Mouse (Mus musculus): ENCODE measurements at regions not wholly inside any gene's neighbourhood (a gene's known extent, or its start where the extent isn't known, plus 50 kb on each side); places are given as distances from the start of the nearest gene placed in this dataset.
A peak's percentile ranks its signal among the peaks of the same experiment; 100 is the strongest.
"Not testable (repeated sequence)": the region's sequence is repeated elsewhere in the genome, so short reads cannot be mapped to it uniquely, and the experiment has no call there.

DNA sequence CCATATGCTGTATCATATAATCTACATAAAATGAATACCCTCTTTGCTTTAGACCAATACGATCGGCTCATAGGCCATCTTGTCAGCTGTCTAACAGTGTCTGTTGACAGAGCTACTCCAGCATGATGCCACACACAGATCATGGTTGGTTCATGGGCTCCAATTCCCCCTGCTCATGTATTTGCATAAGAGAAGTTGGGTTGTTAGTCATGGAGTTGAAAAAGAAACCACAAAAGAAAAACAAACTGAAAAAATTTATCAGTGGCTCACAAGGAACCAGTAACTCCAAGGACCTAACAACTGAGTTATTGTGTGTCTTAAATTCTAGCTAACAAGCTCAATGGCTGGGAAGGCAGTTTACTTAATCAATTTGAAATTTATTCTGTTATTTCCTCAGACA, 176.1 kb upstream of the Arhgap18 start:
- no peak for DNase-seq (ENCODE audit: low spot score)

DNA sequence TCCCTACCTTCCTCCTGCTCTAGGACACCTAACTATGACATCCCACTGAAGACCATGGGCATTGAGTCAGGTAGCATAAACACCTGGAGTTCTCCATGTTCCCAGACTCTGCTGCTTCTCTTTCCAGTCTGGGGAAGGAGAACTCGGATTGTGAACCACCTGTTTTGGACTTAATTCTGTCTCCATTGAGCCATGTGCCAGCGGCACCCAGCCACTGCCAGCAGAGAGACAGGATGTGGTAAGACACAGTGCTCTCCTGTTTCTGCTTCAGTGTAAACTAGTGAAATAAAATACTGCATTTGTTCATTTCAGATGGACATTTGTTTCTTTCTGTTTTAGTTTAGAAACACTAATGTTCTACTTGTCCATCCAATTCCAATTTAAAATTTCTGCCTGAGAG, 168.1 kb upstream of the Arhgap18 start:
- no peak for DNase-seq (ENCODE audit: low spot score)

DNA sequence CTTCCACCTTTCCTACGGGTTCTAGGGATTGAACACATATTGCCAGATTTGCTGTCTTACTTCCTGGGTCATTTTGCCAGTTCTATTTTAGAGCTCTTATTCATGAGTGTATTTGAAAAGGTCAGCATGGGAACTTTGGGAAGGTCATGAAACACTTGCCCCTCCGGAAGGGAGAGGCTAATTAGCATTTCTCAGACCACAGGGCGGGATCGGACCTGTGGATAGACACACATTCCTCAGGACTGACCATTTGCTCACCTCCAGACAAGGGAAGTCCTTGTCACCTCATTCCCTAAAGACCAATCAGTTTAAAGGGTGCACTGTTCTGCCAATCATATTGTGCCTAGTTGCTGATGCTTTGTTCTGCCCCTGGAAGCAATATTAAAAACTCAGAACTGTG, 146.1 kb upstream of the Arhgap18 start:
- not testable (repeated sequence) for DNase-seq (ENCODE audit: low spot score)

DNA sequence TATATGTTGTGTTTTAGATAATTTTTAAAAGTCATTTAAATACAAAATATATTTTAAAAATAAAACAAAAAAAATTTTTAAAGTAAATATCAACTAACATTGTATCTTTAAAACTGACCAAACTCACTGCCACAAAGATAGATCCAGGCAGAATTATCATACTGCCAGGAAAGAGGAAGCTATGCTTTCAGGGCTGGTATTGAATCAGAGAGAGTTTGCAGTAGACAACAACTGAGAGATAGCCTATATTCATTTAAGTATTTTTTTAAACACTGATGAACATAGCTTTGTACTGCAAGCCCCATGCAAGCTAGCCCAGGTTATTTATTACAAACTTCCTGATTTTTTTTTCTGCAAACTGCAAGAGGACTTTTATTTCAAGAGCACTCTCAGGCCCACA, 142.0 kb upstream of the Arhgap18 start:
- no peak for DNase-seq (ENCODE audit: low spot score)

DNA sequence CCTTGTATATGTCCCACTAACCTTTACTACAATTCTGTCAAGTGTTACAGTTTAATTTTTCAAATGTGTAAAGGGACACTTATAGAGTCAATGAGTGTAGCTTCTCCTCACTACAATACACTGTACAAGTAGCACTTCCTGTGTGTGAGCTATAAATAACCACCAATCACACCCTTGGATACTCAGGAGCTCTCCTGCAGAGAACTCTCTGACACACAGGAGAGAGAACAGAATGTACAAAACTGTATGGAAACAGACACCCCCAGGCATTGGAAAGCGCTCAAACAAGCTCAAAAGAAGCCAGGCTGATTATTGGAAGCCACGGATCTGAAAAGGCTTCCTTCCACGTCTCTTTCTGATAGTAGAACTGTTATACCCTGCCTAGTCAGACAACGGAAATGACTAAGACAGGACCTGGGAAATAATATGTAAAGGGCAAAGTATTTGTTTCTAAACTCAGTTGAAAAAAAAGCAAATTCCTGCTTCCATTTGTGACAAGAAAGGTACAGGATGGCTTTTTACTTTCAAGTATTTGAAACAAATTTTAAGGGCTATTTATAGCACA, 122.9 kb upstream of the Arhgap18 start:
- DNase-seq (ENCODE audit: low spot score): no peak

DNA sequence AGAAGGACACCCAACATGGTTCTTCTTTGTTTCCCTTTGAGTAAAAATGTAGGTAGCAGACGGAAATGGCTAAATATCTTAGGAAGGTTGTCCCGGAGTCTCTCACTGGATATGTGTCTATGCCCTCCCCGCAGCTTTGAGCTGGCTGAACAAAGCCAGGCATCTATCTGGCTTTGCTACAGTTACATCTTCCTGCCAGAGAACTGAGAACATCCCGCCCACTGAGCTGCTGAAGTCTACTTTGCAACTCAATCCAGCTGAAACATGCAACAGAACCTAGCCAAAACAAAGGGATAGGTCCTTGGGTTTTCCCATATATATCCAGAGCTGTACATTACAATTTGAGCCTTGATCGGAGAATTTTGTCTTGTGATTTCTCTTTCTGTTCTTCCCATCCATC, 121.0 kb upstream of the Arhgap18 start:
- DNase-seq (ENCODE audit: low spot score): no peak

DNA sequence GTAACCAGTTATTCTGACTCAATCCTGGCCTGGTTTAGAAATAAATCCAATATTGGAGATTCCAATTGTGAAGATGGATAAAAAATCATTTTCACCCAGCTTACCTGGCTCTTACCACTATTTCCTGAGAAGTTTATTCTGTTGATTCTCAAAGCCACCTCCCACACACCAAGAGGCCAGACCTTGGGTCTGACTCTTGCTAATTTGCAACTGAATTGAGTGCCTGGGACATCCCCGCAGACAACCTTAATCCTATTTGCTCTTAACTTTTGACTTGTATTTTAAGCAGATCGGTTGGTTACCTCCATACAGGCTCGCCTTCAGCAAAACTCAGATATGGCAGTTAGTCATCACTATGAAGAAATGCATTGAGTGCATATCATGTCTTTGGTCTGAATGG, 115.8 kb upstream of the Arhgap18 start:
- DNase-seq (ENCODE audit: low spot score): no peak

DNA sequence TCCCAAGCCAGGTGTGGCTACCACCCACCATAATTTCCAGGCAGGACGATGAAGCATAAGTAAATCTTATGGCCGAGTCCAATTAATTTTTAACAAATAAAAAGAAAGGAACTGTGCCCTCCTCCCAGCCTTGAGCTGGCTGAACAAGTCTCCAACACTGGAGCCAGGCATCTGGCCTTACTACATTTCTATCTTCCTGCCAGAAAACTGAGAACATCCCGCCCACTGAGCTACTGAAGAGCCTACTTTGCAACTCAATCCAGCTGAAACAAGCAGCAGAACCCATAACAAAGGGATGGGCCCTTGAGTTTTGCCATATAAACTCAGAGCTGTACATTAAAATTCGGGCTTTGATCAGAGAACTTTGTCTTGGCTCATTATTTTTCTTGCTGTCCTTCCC, 115.2 kb upstream of the Arhgap18 start:
- DNase-seq (ENCODE audit: low spot score): no peak

DNA sequence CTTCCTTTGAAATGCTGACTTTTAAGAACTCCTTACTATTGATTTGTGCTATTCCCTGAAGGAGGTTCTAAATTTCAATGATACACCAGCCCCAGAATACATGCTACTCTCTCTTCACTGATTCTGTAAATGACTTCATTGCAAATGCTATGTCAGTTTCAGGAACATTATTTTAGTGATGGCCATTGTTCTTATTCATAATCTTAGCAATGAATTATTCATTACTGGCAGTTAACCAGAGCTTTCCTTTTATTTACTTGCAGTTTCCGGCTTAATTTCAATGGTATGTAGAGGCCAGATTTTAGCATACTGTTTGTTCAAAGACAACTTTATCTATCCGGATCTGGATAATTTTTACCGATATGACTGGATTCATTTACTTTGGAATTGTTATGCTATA, 114.1 kb upstream of the Arhgap18 start:
- DNase-seq (ENCODE audit: low spot score): no peak

DNA sequence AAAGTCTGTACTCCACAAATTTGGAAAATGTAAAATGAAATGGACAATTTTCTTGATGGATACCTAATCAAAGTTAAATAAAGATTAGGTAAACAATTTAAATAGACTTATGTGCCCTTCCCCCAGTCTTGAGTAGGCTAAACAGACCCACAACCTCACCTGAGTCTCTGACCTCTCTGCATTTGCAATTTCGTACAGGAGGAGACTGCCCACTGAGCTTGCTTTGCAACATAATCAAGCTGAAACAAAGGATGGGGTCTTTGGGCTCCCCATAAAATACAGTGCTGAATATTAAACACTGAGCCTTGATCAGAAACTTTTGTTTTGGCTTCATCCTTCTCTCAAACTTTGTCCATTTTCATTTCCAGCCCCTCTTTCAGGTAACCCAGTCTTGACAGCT, 100.1 kb upstream of the Arhgap18 start:
- no peak for DNase-seq (ENCODE audit: low spot score)

DNA sequence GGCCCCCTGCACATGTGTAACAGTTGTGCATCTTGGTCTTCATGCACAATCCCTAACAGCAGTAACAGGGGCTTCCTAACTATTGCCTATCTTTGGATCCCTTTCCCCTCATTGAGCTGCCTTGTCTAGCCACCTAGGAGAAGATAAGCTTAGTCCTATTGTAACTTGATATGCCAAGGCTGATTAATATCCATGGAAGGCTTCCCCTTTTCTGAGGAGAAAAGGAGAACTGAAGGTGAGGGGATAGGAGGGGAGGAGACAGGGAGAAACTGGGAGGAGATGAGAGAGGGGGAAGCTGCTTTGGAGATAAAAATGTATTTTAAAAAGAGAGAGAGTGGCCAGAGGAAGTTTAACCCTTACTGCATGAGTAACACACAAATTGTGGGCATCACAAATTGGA, 89.0 kb upstream of the Arhgap18 start:
- no peak for DNase-seq (ENCODE audit: low spot score)

DNA sequence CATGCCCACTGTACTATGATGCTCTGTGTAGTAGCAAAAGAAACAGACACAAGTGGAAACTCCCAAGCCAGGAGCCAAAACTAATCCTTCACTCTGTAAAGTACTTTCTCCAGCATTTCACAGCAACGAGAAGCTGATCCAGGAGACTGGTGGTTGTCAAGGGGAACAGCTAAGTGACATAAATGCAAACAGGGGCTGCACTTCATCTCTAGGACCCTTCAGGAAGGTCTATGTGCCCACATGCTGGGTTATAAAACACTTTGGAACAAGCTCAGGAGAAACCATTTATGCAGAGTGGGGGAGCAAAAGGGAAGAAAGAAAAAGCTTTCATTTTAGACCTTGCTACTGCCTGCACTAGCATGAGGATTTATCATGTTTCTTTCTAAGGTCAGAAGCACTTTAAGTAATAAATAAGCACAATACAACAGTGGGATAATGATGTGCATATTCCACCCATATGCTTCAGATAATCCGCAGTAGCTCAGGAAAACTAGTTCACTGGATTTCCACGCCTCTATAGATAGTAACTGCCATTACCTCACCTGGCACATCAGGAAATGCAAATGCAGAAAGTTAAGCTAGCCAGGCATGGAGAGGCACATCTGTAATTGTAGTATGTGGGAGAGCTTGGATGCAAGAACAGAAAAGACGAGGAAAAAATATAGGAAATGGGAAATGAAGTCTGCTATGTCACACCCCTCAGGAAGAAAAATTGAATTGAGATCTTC, 73.6 kb upstream of the Arhgap18 start:
- DNase-seq (ENCODE audit: low spot score): no peak

DNA sequence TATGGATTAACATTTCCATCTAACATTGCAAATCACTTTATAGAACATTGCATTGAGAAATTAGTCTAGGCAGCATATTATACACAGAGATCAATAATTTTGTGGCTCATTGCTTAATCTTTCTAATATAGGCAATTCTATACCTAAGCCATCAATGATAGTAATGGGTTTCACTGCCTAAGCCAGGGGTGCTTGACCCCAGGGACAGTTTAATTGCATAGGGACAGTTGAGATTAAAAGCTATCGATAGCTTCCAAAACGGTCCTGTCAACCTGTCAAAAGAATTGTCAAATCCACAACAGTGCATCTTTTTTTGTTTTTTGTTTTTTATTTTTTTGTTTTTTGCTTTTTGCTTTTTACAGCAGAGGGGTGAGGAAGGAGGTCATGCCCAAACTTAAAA, 58.5 kb upstream of the Arhgap18 start:
- DNase-seq (ENCODE audit: low spot score): no peak

DNA sequence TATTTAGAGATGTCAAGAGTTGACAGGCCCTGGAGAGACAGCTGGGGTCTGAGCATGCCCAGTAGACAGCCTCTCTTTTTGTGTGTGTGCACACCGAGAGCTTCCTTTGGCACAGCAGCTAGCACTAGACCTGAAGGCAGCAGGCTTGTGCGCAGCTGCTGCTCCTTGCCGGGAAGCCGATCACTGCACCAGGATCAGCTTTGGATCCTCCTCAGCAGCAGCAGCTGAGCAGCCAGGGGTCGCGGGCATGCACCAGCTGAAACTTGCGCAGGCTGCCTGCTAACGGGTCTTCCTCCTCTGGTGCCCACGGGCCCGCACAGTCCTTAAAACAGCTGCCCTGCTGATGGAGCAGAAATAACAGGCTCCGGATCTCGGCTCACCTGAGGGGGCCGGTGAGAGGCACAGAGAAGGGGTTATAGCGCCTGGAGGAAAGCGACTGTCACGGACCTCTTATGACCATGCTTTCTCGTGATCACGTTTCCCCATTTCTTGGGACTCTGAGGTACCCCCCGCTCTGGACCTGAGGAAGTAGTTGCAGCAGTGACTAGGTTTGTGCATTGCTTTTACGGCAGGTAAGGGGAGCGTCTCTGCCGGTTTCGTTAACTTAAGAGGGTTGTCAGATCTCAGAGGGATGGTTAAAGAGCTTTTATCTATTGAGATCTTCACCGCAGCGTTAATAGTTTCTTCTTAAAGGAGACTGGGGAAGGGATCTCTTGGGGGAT, 57.8 kb upstream of the Arhgap18 start:
- DNase-seq (ENCODE audit: low spot score): peak; percentile 40

Data from layer of hippocampus, adult 11-12 months (tissue).